Mouse (Mus musculus) kidney, adult 2 months (tissue): ENCODE results near the gene Abce1.

Experiments used
- CTCF ChIP-seq: fragments of 200-500 bp; conservative IDR thresholded peaks from 2 replicates; pipeline ENCODE4 v1.5.1; 2011; ENCODE audit warnings: low read depth, mild to moderate bottlenecking, control low read depth, low read length, moderate library complexity, mixed read lengths; ENCODE audit not compliant: insufficient read depth, insufficient read length
- POLR2A ChIP-seq: fragments of 200-500 bp; IDR thresholded peaks from one replicate; pipeline ENCODE4 v1.6.1; 2011; ENCODE audit warnings: low read depth, low read length, control low read depth

- TF ChIP-seq POLR2A (no peak), CTCF (0 out of 2 replicates have a peak, but pooled peaks have one; percentile 2)
Observed at GRCm38 (mm10) chr8:79639586-79640451, 71.7 kb downstream of the Abce1 start, which contains the start of gene Otud4.
